Mouse (Mus musculus): ENCODE results near the gene Noct.

DNA sequence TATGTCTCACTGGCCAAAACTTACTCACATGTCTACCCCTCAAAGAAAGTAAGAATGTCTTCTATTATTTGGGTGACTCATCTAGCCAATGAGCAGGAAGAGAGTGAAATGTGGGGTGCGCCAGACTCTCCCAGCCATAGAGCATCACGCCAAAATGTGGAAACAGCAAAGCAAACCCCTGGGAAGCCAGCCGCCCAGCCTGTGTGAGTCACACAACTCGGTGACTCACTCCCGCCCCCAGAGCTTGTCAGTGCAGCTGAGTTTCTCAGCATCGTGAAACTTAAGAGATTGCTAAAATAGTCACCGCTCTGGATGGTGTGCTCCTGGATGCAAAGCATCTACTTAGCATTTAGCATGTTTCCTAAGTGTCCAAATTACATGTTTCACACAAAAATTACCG is 28.9 kb upstream of the Noct start:
- no peak for TF ChIP-seq NRF1 (IDR thresholded peaks at IDR 0.05; ENCODE audit: insufficient read depth, low read depth, low read length, poor library complexity, severe bottlenecking)
- no peak for TF ChIP-seq CTCF (IDR thresholded peaks at IDR 0.05 in 2 of 3, conservative IDR thresholded peaks at IDR 0.05 in 1 of 3; ENCODE audit: control insufficient read depth in 1 of 3, insufficient read depth in 1 of 3, low read depth in 2 of 3, low read length in 3 of 3, poor library complexity in 1 of 3, severe bottlenecking in 1 of 3)
- no peak for TF ChIP-seq KAT2A (conservative IDR thresholded peaks at IDR 0.05; ENCODE audit: low read depth, low read length)
- TF ChIP-seq POLR2AphosphoS2 (IDR thresholded peaks at IDR 0.05; ENCODE audit: low read length) = no peak
